Mouse (Mus musculus): ENCODE measurements at regions not wholly inside any gene's neighbourhood (a gene's known extent, or its start where the extent isn't known, plus 50 kb on each side); places are given as distances from the start of the nearest gene placed in this dataset.

- TF ChIP-seq CHD2 (IDR thresholded peaks at IDR 0.05; ENCODE audit: low read depth, low read length) (no peak), HCFC1 (IDR thresholded peaks at IDR 0.05; ENCODE audit: borderline replicate concordance, insufficient read depth, low read length) (no peak), ZNF384 (IDR thresholded peaks at IDR 0.05; ENCODE audit: low read depth, low read length) (no peak)
Observed at GRCm38 (mm10) chr9:98727276-98727860, 114.9 kb upstream of the Prr23a1 start.

Data from ES-E14 (cell line).